Mouse (Mus musculus) kidney, adult 11 months (tissue): ENCODE measurements at regions not wholly inside any gene's neighbourhood (a gene's known extent, or its start where the extent isn't known, plus 50 kb on each side); places are given as distances from the start of the nearest gene placed in this dataset.

Experiments used
- DNase-seq: peaks from one replicate; pipeline ENCODE4 v3.0.0; 2022

DNA sequence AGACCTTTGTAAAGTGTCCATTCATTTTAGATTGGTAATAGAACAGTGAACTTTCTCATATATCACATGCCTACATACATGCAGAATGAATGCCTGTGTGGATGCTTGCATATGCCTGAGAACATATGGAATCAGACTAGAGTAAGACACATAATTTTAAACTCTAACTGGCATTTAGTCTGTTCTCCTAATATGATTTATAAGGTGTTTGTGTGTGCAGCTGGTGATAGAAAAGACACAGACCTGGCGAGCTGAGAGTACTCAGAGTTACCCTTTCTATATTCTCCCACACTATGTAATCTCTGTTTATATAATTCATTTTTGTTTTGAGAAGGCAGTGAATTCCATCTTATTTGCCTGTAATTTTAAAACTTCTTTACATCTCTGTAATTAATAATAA, 517.4 kb upstream of the Fam241a start:
- no peak for DNase-seq

DNA sequence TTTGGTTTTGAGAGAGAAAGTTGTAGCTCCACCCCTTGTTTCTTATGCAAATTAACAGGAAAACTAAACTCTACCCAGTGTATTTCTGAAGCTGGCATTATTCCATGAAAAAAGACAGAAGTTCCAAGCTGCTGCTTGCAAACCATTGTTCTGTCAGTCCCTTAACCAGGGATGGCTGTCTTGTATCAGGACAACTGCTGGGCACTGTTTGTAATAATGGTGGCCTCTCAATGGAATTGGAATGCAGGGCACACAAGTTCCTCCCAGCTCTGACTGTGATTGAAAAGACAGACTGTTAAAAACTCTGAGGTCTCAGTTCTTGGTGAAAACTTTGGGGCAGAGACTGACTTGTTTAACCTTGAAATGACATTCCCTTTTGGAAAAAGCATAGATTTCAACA, 516.0 kb upstream of the Fam241a start:
- no peak for DNase-seq

DNA sequence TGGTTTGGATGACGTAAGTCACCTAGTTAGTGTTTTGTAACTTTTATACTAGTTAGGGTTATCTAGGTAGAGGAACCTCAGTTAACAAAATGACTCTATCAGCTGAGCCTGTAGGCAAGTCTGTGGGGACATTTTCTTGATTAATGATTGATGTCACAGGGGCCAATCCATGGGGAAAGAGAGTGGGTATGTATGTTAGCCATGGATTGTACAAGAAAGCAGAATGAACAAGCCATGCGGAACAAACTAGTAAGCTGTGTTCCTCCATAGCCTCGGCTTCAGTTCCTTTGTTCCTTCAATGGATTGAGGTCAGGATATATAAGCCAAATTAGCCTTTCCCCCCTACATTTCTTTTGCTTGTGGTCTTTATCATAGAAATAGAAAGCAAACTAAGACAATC, 498.7 kb upstream of the Fam241a start:
- no peak for DNase-seq

DNA sequence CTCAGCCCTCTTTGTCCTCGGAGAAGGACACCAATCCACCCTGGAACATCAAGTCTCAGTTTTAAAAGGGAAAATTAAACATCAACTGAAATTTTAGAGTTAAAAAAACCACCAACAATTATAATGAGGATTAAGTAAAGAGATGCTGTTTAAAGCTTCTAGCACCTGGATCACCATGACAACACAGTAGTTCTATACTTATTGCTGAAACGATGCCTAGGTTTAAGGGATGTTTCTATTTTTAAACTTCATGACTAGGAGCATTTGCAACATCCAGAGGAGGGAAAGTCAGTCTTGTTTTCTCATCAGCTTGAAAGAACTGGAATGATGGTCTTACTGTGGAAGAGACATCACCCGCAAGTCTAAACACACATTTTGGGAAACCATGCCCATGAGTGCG, 484.5 kb upstream of the Fam241a start:
- no peak for DNase-seq

DNA sequence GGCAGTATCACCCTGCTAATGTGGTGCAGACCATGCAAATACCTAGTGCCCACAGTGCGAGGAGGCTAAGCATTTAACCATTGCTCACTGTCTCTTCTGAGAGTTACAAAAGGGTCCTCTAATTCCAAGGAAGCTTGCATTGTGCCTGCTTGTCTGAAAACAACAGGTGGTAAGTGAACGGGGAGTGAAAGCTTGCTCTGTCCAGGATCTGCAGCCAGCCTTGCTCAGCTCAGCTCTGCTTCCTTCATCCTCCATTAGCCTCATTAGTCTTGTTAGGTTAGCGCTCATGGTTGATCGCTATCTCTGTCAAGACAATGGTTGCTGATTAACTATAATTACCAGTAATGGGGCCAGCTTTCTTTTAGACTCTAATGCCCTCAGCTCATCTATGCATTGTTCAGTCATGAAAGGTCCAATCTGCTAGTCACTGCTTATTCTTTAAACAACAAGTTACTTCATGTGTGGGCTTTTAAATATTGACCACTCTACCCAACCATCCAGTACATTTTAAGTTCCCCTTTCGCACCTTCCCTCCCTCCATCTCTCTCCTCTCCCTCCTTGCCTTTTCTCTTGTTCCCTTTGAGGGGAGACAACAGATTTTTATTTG, 473.5 kb upstream of the Fam241a start:
- no peak for DNase-seq

DNA sequence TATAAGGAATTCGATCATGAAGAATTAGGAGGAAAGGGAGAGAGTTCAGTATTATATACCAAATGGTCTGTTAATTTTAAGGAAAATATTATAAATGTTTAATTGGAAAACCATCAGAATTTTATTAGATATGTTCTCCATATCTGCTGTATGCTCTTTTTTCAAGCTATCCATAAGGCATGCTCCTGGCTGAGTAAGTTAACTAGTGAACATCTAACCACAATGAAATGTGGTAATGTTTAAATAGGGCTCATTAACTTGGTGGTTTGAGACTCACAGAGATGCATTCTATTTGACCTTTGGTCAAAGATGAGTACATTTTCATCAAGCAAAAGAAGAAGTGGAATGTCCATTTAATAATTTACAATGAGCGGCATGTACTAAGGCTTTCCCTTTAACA, 466.2 kb upstream of the Fam241a start:
- no peak for DNase-seq

DNA sequence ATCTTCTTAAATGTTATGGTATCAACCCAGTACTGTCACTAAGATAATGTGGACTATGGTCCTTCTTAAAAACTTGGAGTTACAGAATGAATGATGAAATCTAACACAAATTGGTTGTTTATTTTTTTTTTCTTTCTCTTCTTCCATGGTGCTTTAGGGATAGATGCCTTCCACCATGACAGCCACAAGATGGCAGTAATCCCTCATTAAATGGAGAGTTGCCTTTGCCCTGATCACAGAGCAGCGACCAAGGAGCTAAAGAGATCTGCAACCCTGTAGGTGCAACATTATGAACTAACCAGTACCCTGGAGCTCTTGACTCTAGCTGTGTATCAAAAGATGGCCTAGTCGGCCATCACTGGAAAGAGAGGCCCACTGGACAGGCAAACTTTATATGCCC, 453.0 kb upstream of the Fam241a start:
- peak; percentile 9 for DNase-seq

DNA sequence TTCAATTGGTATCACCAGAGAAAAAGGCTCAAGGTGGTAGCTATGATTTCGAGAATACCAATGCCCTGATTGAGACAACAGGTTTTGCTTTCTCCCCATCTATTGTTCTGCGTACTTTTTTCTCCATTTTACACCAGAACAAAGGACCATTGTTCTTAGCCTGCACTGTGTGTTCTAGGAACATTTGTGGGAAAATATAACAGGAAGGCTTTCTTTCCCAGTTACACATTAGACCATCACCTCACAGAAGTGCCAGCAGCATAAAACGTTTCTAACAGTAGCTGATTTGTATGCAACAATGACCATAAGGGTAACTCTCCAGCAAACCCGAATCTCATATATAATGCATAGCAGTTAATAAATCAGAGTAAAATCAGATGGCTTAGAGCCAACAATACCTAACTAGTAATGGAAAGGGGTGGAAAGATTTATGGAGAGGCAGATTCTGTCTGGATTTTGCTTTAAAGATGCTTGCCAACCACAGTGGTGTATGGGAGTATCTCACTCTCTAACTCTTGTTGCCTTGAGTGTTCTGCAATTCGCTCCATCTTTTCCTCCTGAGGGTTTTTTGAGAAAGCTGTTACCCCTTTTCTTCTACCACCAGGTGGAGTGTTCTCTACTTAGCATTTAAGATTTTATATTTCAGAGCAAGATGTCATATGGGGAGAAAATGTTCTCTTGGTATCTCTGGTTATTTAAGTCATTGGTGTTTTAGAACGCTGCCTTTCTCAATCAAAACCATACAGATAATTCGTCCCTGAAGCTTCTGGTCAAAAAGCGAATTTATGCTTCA, 451.9 kb upstream of the Fam241a start:
- DNase-seq = no peak

DNA sequence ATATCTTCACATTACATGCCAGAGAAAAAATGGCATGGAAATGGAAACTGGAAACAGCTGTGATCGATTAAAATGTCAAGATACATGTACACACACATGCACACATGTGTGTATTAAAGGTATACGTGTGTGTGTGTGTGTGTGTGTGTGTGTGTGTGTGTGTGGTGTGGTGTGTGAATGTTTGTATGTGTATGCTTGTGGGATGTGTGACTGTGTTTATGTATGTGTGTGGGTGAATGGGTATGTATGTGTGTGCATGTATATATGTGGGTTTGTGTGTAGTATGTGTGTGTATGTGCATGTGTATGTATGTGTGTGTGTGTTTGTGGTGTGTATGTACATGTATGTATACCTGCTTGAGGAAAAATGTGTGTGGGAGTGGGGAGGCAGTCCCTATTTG, 441.4 kb upstream of the Fam241a start:
- no peak for DNase-seq

DNA sequence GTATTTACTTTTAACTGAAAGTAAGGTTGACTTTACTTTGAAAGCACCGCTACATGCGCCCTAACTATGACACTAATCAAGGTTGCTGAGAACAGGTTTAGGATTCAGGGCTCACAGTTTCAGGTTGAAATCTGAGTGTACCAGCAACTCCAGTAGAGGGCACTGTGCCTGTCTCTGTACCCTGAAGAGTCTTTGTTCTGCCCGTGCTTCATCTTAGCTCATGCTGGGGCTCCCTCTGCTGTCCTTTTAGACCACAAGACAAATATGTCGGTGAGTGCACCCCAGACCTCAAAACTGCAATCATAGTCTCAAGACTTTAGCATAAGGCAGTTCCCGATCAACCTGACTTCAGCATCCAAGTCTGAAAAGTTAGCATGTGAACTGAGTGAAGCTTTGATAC, 440.9 kb upstream of the Fam241a start:
- peak; percentile 68 for DNase-seq

DNA sequence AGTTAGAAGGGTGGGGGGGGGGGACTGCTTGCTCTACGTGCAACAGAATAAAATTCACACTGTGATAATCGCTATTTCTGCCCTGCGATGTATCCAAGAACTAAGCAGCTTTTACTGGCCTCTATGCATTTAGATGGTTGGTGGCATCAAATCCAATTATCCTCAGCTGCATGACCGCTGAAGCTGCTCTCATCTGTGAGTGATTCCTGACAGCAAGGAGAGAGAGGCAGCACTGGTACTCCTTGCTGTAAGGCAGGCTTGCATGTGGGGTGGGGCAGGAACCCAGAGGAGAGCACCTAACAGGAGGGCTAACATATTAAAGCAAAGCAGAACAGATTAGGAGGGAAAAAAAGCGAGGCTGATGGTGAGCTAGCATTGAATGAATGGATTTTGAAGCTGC, 431.6 kb upstream of the Fam241a start:
- DNase-seq = no peak

DNA sequence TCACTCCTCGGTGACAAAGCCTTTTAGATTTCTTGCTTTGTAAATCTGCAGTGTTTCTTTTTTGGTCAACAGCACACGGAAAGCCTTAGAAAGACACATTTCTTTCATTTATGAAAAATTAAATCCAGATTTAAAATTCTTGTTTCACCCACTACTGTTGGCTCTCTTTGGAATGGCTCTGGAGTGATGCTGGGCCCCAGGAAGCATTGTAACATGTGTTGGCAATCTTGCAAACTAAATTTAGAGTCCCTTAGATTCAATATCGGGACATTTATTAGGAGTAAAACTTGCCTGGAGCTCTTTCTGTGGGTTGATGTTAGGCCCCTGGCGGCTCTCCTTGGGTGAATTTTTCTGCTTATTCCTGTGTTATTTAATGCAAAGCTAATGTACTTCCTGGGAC, 405.2 kb upstream of the Fam241a start:
- no peak for DNase-seq

DNA sequence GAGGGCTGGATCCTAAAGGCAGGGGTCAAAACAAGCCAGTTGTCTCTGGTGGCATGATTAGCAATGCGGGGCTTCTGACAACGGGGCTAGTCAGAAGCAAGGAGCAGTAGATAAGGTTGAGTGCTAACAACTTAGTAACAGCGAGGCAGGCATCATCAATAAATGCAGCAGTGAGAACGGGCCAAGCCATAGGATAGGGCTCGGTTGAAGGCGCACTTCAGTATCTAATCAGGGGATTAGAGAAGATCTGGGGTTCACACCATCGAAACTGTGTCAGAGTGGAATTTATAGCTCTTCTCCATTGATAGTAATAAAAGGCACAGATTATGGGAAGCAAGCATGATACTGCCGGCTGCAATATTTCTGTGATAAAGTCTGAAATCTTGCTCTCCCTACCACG, 402.0 kb upstream of the Fam241a start:
- no peak for DNase-seq

DNA sequence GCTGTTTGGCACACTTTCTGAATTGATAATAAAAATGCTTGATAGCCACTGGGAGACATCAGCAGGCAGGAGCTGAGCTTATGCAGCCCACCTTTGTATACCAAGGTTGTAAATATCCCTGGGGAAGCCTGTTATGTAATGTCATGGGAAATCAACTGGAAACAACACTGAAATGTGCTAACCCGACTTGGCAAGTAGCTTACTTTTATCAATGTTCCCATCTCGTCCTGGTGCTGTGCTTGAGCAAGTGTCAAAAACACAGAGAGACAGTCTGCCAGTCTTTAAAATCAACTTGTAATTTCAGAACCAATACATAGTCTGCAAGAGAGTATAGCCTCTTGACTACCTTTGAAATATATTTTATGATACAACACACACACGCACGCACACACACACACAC, 391.7 kb upstream of the Fam241a start:
- DNase-seq = peak; percentile 23

DNA sequence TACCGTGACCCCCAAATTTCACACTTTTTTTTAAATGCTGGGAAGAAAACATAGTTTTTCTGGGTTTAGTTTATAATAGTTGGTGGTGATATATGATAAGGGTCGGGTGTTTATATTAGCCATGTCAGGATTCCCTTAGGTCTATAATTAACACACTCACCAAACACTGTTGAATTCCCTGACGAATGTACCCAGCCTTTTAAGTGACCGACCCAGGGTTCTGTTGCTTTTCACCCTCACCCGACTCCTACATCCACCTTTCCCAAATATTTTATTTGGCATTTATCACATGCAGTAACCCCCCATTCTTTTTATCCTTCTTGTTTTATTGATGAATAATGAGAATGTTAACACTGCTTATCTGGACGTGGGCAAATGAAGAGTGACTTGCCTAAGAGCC, 389.1 kb upstream of the Fam241a start:
- DNase-seq = no peak

DNA sequence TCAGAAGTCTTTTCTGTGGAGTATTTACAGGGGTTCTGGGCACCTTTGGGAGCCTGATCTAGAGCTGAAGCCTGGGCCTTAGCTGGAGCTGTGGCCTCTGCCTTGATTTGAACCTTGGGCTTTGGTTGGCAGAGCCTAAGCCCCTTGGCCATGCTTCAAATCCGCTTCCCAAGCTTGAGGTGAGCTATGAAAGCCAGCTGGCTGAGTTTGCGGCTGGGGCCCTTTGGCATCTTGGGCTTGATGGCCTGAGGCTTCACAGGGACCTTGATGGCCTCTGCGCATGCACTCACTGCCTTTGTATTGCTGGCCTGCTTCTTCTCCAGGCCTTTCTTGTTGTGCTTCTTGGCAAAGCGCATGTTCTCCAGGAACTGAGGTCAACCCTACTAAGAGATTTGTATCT, 384.5 kb upstream of the Fam241a start:
- DNase-seq = no peak

DNA sequence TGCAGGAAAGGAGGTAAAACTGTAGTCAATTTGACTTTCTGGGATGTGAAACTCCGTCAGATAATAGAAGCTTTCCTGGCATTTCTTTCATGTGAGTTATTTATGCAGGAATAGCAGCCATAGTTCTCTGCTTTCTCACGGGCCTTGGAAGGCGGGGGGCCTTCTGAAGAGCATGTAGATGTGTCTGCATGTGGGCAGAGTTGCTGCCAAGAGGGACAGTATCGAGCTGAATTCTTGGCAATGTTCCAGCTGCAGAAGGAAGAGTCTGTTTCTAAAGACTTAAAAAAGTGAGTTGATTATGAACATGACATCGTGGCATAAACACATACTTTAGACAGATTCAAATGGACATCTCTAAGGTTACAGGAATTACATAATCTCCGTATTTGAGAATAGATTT, 374.5 kb upstream of the Fam241a start:
- no peak for DNase-seq

DNA sequence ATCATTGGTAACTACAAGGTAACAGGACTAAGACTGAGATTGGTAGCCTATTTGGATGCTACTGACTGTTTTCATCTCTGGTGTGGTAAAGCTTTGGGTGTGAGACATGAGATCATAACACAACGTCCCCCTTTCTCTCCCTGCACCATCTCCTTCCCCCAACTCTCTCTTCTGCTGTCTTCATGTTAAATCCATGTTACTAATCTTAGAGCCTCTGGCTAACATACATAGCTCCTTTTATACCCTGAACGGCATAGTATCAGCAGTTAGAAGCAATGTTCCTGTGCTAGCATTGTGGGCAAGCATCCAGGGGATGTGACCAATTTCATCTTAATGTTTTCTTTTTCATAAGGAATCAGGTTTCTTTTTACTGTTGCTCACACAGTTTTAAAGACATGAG, 365.1 kb upstream of the Fam241a start:
- no peak for DNase-seq

DNA sequence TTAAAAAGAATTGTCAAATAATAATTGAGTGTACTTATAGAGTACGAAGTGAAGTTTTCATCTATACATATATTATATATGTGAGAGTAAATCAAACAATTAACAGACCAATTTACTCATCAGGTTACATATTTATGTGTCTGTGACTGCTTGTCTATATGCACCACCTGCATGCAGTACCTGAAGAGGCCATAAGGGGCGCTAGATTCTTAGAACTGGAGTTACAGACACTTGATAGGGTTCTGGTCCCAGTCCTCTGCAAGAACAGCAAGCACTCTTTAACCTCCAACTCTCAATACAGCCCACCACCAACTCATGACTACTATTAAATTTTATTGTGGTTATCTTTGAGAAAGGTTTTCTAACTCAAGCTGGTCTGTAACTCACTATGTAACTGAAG, 351.7 kb upstream of the Fam241a start:
- no peak for DNase-seq

DNA sequence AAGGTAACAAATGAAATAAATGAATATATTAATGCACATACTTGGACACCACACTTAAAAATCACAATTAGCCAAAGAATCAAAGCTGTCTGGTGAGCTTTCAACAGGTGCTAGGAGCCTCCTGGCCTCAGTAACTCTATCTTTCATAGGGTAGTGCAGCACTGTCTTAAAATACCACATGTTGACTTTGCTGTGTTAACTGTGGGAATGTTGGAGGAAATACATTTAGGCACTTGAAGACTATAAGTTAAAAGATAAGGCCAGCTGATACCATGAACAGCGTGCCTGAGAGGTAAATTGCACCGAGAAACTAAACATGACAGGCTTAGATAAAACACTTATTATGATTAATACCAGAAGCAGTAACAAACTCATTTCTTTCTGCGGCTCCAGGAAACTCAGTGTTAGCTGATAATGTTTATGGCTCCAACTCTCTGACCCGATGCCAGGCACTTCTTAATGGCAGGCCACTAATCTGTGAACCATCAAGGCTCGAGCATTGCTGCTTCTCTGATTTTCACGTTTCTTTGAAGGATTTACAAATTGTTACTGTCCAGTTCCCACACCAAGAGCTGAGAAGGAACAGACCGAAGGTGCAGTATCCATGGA, 343.8 kb upstream of the Fam241a start:
- DNase-seq = no peak

DNA sequence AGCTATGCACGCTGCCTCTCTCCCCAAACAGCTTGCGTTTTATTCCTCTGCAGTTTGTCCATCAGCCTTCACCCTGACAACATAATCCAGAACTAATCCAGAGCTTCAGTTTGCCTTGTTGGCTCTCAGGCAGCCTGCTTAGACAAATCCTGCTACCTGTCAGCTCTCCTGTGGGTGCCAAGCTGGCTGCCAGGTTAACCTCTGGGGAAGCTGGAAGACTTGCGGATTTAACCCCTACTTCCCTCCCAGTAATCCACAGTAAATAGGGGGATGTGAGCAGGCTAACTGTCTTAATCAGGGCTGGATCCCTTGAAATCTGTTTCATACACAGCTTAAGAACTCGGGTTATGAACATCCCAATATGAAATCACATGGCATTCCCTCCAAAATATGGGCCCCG, 334.3 kb upstream of the Fam241a start:
- DNase-seq = no peak

DNA sequence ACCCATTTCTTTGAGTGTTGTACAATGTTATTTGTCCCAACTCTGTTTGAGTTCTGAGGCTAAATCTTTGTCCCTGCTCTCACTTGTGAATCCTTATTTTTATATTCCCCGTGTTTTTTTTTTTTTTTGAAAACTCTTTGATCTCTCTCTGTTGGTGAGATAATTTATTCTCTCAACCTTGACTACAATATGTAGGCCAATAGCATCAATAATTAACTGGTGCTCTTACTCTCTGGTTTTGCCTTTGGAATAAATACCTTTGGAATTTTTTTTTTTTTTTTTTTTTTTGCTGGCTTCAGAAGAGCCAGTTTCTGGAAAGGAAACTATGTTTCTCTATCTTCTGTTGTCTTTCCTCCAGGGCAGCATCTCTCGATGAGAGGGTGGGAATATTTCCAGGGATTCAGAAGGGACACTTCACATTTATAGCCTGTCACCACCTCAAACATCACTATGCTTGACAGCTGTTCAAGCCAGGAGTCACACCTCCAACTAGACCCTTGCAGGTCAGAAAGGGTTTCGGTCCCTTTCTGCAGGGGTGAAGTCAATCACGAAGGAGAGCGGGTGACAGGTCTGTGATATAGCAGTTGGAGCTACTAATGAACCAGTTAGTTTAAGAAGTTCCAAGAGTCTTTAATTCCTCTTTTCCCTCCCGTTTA, 330.9 kb upstream of the Fam241a start:
- no peak for DNase-seq

DNA sequence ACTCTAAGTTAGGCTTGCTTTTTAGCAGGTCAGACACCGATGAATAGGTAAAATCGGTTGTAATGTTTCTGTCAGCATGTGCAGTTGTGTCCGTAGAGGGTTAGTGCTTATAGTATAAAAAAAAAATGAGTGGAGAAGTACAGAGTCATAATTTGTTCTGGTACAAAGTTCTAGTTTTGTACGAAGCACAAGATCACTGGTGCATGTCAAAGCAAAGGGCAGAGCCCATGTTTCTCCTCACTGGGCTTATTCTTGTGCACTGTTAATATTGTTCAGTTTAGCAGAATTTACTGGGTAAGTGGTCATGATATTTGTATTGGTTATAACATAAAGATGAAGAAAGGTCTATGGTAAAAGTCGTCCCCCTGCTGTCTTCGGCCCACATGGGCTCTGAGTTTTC, 330.4 kb upstream of the Fam241a start:
- peak; percentile 63 for DNase-seq

DNA sequence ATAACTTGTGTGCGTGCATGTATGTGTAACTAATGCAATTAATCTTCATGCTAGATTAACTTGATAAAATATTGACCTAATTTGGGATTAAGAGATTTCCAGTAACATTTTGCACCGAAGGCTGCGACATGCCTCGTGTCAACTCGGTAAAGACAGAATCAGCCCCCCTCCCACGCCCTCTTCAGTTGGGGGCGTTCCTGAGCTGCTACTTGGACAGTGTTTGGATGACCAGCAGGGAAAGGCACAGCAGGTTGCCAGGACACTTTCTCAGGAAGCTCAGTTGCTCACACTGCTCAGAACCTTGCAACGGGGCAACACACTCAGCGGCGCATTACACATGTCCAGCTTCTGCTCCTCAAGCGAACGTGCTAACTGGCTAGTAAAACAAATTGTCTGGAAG, 326.2 kb upstream of the Fam241a start:
- DNase-seq = no peak
